8 mouse cellular contexts compared by ENCODE assay signal in the genomic region with DNA sequence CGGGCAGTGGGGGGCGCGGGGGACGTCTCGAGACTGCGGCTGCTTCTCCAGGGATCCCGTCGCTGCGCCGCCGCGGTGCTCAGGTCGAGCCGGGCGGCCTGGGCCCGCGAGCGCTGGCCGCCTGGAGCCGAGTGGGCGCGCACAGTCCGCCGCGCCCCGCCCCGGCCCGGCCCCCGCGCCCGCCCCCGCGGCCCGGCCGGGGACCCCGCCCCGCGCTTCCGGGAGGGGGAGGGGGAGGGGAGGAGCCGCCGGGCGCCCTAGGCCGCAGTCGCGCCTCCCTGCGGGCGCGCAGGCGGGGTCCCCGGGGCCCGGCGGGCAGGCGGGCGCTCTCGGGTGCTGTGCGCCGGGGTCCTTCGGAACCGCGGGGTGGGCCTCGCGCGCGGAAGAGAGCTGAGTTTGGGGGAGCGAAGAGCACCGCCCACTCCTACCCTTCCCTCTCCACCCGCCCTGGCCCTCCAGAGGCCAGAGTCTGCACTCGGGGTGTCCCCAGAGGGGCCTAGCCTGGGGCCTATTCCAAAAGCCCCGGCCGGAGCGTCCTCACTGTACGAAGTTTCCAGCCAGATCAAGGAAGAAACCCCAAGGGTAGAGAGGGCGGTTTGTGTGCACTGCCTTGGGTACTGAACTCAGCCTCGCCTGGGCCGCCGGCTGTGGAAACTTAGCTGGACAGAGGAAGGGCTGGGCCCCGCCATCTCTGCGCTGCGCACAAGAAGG. TPM values are rescaled to one million over a fixed set of nuclear protein-coding genes. Genes with fewer than 3 reads are reported as not detected.
DNase-seq lines count a peak whose midpoint lies in the region; ATAC-seq lines count a peak whose summit lies in the region.

No protein-coding gene starts in this region.

- no peaks in the 10 kb centered on the region for H3K9me3 ChIP-seq in hindbrain, embryonic 14.5 days (ENCODE audit: control insufficient read depth, low read length)

- no peaks in the 10 kb centered on the region for H3K36me3 ChIP-seq in hindbrain, embryonic 14.5 days (replicated peaks; ENCODE audit: control insufficient read depth, insufficient read depth)

- H3K4me1 ChIP-seq in hindbrain, embryonic 14.5 days (replicated peaks; ENCODE audit: control insufficient read depth, insufficient read depth, low read length): peaks cover 12% of the 10 kb centered on the region; the same call in 1 of the 2 replicates

- H3K9ac ChIP-seq in hindbrain, embryonic 14.5 days: peak overlapping the region; percentile 89

- H3K4me2 ChIP-seq in hindbrain, embryonic 14.5 days (replicated peaks): peak overlapping the region; percentile 86

- peak overlapping the region; percentile 90 for H3K4me3 ChIP-seq in hindbrain, embryonic 14.5 days (replicated peaks; ENCODE audit: low read length)

- H3K27me3 ChIP-seq in hindbrain, embryonic 14.5 days (ENCODE audit: control insufficient read depth, insufficient read depth, low read length): no peaks in the 10 kb centered on the region

- peak overlapping the region; percentile 82 for H3K27ac ChIP-seq in hindbrain, embryonic 14.5 days

- DNase-seq in Muller cell, postnatal 12 days (ENCODE audit: inconsistent ontology term): peak; percentile 89
- DNase-seq in cerebellum, postnatal 14 days: peak; percentile 69 to 84
- peak; percentile 58 to 61 for DNase-seq in frontal cortex, postnatal 36 days (ENCODE audit: low spot score in 2 of 2)
- DNase-seq in hindbrain, embryonic 14.5 days (ENCODE audit: low spot score): peak; percentile 69
- DNase-seq in layer of hippocampus, postnatal 36 days: peak; percentile 68 to 74
- peak; percentile 79 for DNase-seq in lung, postnatal 25 days (ENCODE audit: low spot score)
- peak; percentile 61 for DNase-seq in retina, adult 2 months (ENCODE audit: low read depth, low spot score)
- peak; percentile 91 for DNase-seq in thymus, postnatal 25 days

- WGBS in hindbrain, embryonic 14.5 days: 1% methylated on average over 42 of the region's 79 CpGs

- peak; percentile 90 for ATAC-seq in hindbrain, embryonic 14.5 days (ENCODE audit: low FRiP score)

RNA-seq across cellular contexts. Expression of a gene that starts 0.5 kb away (rescaled TPM):
- polyA plus RNA-seq in hindbrain, embryonic 14.5 days (2014; fragmentation: Nextera tagmentation; extraction: Ambion mirVana): 22.5 and 23.1 TPM in 2 replicates
- total RNA-seq in layer of hippocampus, postnatal 36 days (2021): 10 to 100 TPM; 57.3 to 62.1 TPM

Comparison
In these comparisons a context has a peak if more than half of its experiments do, and no peak if none do; other contexts are left out.
1. Peak in every context shown above with its lines: DNase-seq, ATAC-seq, H3K4me3 ChIP-seq and H3K27ac ChIP-seq.